Mouse (Mus musculus) 3134 (cell line): ENCODE results near the gene Mblac2.

Source experiments
- DNase-seq: peaks from one replicate; pipeline ENCODE4 v3.0.0-alpha.2; 2011; ENCODE audit warnings: low spot score; ENCODE audit not compliant: insufficient read length; ENCODE audit errors: extremely low read depth

The Mblac2 gene

GRCm38 (mm10) chr13:81801121-81801520, 90.0 kb downstream of the Mblac2 start:
- no peak for DNase-seq
